Mouse (Mus musculus): ENCODE data around the gene Ccdc22. TPM values are rescaled to one million over a fixed set of nuclear protein-coding genes. Genes with fewer than 3 reads are reported as not detected.
A peak's percentile ranks its signal among the peaks of the same experiment; 100 is the strongest.

Ccdc22 gene
- 33.4 and 33.6 TPM in 2 replicates for polyA plus RNA-seq (2014; fragmentation: Nextera tagmentation; extraction: Ambion mirVana)

DNA sequence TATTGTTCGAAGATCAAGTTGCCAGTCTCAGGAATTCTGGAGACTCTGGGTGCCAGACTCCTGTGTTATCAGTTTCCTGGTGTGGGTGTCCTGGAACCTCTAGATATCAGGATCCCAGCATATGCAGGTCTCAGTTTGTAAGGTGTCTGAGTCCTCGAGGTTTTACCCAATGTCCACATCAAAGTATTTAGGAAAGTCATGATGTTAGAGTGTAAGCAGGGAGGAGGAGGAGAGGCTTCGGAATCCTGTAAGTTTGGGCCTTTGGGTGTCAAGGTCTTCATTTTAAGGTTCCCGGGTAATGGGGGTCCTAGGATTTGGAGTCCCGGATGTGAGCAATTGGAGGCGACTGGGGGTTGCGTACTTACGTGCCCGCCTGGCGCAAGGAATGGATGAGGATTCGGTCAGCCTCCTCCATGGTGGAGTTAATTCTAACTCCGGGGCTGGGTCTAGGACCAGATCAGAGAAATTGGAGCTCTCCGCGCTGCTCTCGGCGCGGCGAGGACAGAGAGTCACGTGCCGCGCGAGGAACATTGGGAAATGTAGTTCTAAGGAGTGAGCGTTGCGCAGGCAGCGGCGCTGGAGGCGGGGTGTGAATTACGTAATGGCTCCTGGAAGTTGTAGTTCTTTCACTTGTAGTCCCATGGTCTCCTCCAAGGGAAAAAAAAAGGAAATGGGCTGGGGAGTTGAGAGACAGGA lies at the start of gene Ccdc22:
Gene Ccdc22 (minus strand): TSS at position 639 of the 696 bp plus-strand sequence.
- ATAC-seq (replicated peaks; ENCODE audit: low FRiP score) (peak; percentile 95), DNase-seq (ENCODE audit: low spot score) (peak; percentile 85)
- Histone ChIP-seq H3K9me3 (ENCODE audit: control insufficient read depth, low read length) (no peaks in the 10 kb centered on the region), H3K4me2 (ENCODE audit: low read depth, low read length, severe bottlenecking) (peak within 1 kb of the TSS; percentile 48), H3K4me1 (replicated peaks; ENCODE audit: control insufficient read depth, insufficient read depth, low read length) (no peaks in the 10 kb centered on the region), H3K36me3 (ENCODE audit: control insufficient read depth, insufficient read depth, low read length) (no peaks in the 10 kb centered on the region; the same call in 1 of the 2 replicates), H3K27me3 (ENCODE audit: control insufficient read depth, insufficient read depth, low read length) (no peaks in the 10 kb centered on the region), H3K27ac (ENCODE audit: low read depth, low read length) (no peak within 1 kb of the TSS), H3K9ac (ENCODE audit: low read length) (peak within 1 kb of the TSS; percentile 57), H3K4me3 (ENCODE audit: low read depth, low read length) (peak within 1 kb of the TSS; percentile 39)
- 22% methylated on average over 28 of the region's 28 CpGs for WGBS

- Histone ChIP-seq H3K9ac (ENCODE audit: low read length) (peak overlapping the region; percentile 49), H3K27ac (ENCODE audit: low read depth, low read length) (no peak overlapping the region; the same call in 1 of the 2 replicates), H3K36me3 (ENCODE audit: control insufficient read depth, insufficient read depth, low read length) (no peaks in the 10 kb centered on the region), H3K9me3 (ENCODE audit: control insufficient read depth, low read length) (no peaks in the 10 kb centered on the region), H3K27me3 (ENCODE audit: control insufficient read depth, insufficient read depth, low read length) (no peaks in the 10 kb centered on the region), H3K4me2 (ENCODE audit: low read depth, low read length, severe bottlenecking) (peak overlapping the region; percentile 51), H3K4me1 (replicated peaks; ENCODE audit: control insufficient read depth, insufficient read depth, low read length) (no peaks in the 10 kb centered on the region), H3K4me3 (ENCODE audit: low read depth, low read length) (peak overlapping the region; percentile 34)
- ATAC-seq (replicated peaks; ENCODE audit: low FRiP score) = peak; percentile 98
- peak; percentile 84 for DNase-seq (ENCODE audit: low spot score)
- WGBS = 14% methylated on average over 25 of the region's 25 CpGs
Observed at GRCm38 (mm10) chrX:7648671-7649304, 43.5 kb upstream of the Ccdc22 start.

- Histone ChIP-seq H3K9ac (ENCODE audit: low read length) (no peak overlapping the region), H3K27ac (ENCODE audit: low read depth, low read length) (no peak overlapping the region), H3K4me3 (ENCODE audit: low read depth, low read length) (no peak overlapping the region), H3K27me3 (ENCODE audit: control insufficient read depth, insufficient read depth, low read length) (no peaks in the 10 kb centered on the region), H3K9me3 (ENCODE audit: control insufficient read depth, low read length) (no peaks in the 10 kb centered on the region), H3K4me1 (replicated peaks; ENCODE audit: control insufficient read depth, insufficient read depth, low read length) (no peaks in the 10 kb centered on the region), H3K4me2 (ENCODE audit: low read depth, low read length, severe bottlenecking) (no peak overlapping the region), H3K36me3 (ENCODE audit: control insufficient read depth, insufficient read depth, low read length) (no peaks in the 10 kb centered on the region)
- WGBS = 12% methylated on average over 5 of the region's 5 CpGs
- DNase-seq (ENCODE audit: low spot score) = peak; percentile 80
- no peak for ATAC-seq (replicated peaks; ENCODE audit: low FRiP score)
Observed at GRCm38 (mm10) chrX:7645349-7645748, 40.0 kb upstream of the Ccdc22 start.

DNA sequence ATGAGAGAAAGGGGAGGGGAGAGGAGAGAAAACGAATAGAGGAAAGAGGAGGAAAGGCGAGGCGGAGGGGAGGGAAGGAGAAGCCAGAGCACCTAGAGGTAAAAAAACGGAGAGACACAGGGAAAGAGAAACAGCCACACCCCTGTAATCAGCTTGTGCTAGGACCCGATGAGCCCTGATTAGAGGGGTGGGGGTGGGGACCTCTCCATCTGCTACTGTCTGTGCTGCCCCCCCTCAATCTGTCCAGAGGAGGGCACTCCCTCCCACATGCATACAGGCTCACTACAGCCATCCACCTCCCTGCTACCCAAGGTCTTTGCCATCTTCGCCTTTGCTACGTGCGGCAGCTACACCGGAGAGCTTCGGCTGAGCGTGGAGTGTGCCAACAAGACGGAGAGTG lies 35.5 kb upstream of the Ccdc22 start:
- 41% methylated on average over 12 of the region's 12 CpGs for WGBS
- ATAC-seq (replicated peaks; ENCODE audit: low FRiP score) (no peak), DNase-seq (ENCODE audit: low spot score) (no peak)
- Histone ChIP-seq H3K4me3 (ENCODE audit: low read depth, low read length) (no peak overlapping the region), H3K27ac (ENCODE audit: low read depth, low read length) (no peak overlapping the region), H3K4me2 (ENCODE audit: low read depth, low read length, severe bottlenecking) (no peak overlapping the region), H3K9ac (ENCODE audit: low read length) (no peak overlapping the region), H3K9me3 (ENCODE audit: control insufficient read depth, low read length) (no peaks in the 10 kb centered on the region), H3K4me1 (replicated peaks; ENCODE audit: control insufficient read depth, insufficient read depth, low read length) (no peaks in the 10 kb centered on the region), H3K27me3 (ENCODE audit: control insufficient read depth, insufficient read depth, low read length) (no peaks in the 10 kb centered on the region), H3K36me3 (ENCODE audit: control insufficient read depth, insufficient read depth, low read length) (no peaks in the 10 kb centered on the region)

- ATAC-seq (replicated peaks; ENCODE audit: low FRiP score) = peak; percentile 10; the same call in 1 of the 2 replicates
- H3K9me3 ChIP-seq (ENCODE audit: control insufficient read depth, low read length) = no peaks in the 10 kb centered on the region
- H3K27me3 ChIP-seq (ENCODE audit: control insufficient read depth, insufficient read depth, low read length) = no peaks in the 10 kb centered on the region
- H3K4me3 ChIP-seq (ENCODE audit: low read depth, low read length) = peak overlapping the region; percentile 46
- peak overlapping the region; percentile 51 for H3K4me2 ChIP-seq (ENCODE audit: low read depth, low read length, severe bottlenecking)
- H3K9ac ChIP-seq (ENCODE audit: low read length) = peak overlapping the region; percentile 20; the same call in 1 of the 2 replicates
- H3K4me1 ChIP-seq (replicated peaks; ENCODE audit: control insufficient read depth, insufficient read depth, low read length) = no peaks in the 10 kb centered on the region
- no peaks in the 10 kb centered on the region for H3K36me3 ChIP-seq (ENCODE audit: control insufficient read depth, insufficient read depth, low read length)
- WGBS = 25% methylated on average over 13 of the region's 13 CpGs
- no peak for DNase-seq (ENCODE audit: low spot score)
- H3K27ac ChIP-seq (ENCODE audit: low read depth, low read length) = no peak overlapping the region
Observed at GRCm38 (mm10) chrX:7639536-7640325, 34.4 kb upstream of the Ccdc22 start.

- no peaks in the 10 kb centered on the region for H3K4me1 ChIP-seq (replicated peaks; ENCODE audit: control insufficient read depth, insufficient read depth, low read length)
- H3K9me3 ChIP-seq (ENCODE audit: control insufficient read depth, low read length) = no peaks in the 10 kb centered on the region
- H3K4me3 ChIP-seq (ENCODE audit: low read depth, low read length) = peak within 1 kb of the TSS; percentile 46
- H3K4me2 ChIP-seq (ENCODE audit: low read depth, low read length, severe bottlenecking) = peak within 1 kb of the TSS; percentile 51
- ATAC-seq (replicated peaks; ENCODE audit: low FRiP score) (peak; percentile 86), DNase-seq (ENCODE audit: low spot score) (peak; percentile 94)
- peak within 1 kb of the TSS; percentile 52 for H3K9ac ChIP-seq (ENCODE audit: low read length)
- H3K27me3 ChIP-seq (ENCODE audit: control insufficient read depth, insufficient read depth, low read length) = no peaks in the 10 kb centered on the region
- H3K27ac ChIP-seq (ENCODE audit: low read depth, low read length) = no peak within 1 kb of the TSS
- WGBS = 6% methylated on average over 37 of the region's 42 CpGs
- H3K36me3 ChIP-seq (ENCODE audit: control insufficient read depth, insufficient read depth, low read length) = no peaks in the 10 kb centered on the region
Observed at GRCm38 (mm10) chrX:7638401-7639091, 33.2 kb upstream of the Ccdc22 start, which contains the start of gene Syp. Gene Syp (plus strand): TSS chrX:7638471.

DNA sequence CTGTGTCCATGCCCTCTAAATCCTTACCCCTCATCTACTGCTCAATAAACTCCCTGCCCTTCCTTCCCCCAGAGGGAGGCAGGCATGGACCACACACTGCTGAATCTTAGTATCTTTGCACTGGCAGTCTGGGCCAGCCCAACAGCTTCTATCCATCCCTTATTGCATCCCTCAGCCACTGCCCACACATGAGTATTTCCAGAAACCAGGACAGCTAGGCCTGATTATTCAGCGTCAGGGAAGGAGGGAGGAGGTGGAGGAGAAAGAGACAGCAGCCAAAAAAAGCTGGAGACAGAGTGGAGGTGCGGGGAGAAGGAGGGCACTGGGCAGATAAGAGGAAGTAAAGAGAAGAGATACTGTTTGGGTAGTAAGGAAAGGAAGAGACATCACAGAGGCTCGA lies 29.8 kb upstream of the Ccdc22 start:
- no peak overlapping the region for H3K27ac ChIP-seq (ENCODE audit: low read depth, low read length)
- DNase-seq (ENCODE audit: low spot score) = no peak
- WGBS = 77% methylated on average over 3 of the region's 3 CpGs

GRCm38 (mm10) chrX:7632560-7632959 lies 27.2 kb upstream of the Ccdc22 start:
- no peaks in the 10 kb centered on the region for H3K9me3 ChIP-seq (ENCODE audit: control insufficient read depth, low read length)
- no peak overlapping the region for H3K9ac ChIP-seq (ENCODE audit: low read length)
- DNase-seq (ENCODE audit: low spot score) (no peak), ATAC-seq (replicated peaks; ENCODE audit: low FRiP score) (no peak)
- no peaks in the 10 kb centered on the region for H3K27me3 ChIP-seq (ENCODE audit: control insufficient read depth, insufficient read depth, low read length)
- no peak overlapping the region for H3K27ac ChIP-seq (ENCODE audit: low read depth, low read length)
- no peak overlapping the region for H3K4me3 ChIP-seq (ENCODE audit: low read depth, low read length)
- no peaks in the 10 kb centered on the region for H3K36me3 ChIP-seq (ENCODE audit: control insufficient read depth, insufficient read depth, low read length)
- H3K4me1 ChIP-seq (replicated peaks; ENCODE audit: control insufficient read depth, insufficient read depth, low read length) = no peaks in the 10 kb centered on the region
- 95% methylated on average over 6 of the region's 6 CpGs for WGBS
- H3K4me2 ChIP-seq (ENCODE audit: low read depth, low read length, severe bottlenecking) = no peak overlapping the region

More for the DNA sequence above, 29.8 kb upstream of the Ccdc22 start:
- Histone ChIP-seq H3K4me1 (replicated peaks; ENCODE audit: control insufficient read depth, insufficient read depth, low read length) (no peaks in the 10 kb centered on the region), H3K4me3 (ENCODE audit: low read depth, low read length) (no peak overlapping the region), H3K36me3 (ENCODE audit: control insufficient read depth, insufficient read depth, low read length) (no peaks in the 10 kb centered on the region), H3K27me3 (ENCODE audit: control insufficient read depth, insufficient read depth, low read length) (no peaks in the 10 kb centered on the region), H3K9me3 (ENCODE audit: control insufficient read depth, low read length) (no peaks in the 10 kb centered on the region), H3K4me2 (ENCODE audit: low read depth, low read length, severe bottlenecking) (no peak overlapping the region), H3K9ac (ENCODE audit: low read length) (no peak overlapping the region)
- no peak for ATAC-seq (replicated peaks; ENCODE audit: low FRiP score)

Data from forebrain, embryonic 11.5 days (tissue).